Mouse (Mus musculus) mouse embryonic stem cell (cell line): ENCODE results near the gene Lrrc57.
"Not testable (repeated sequence)": the region's sequence is repeated elsewhere in the genome, so short reads cannot be mapped to it uniquely, and the experiment has no call there.

Source experiments
- in situ Hi-C, 2 experiments: fragments of 300-500 bp; cut with MboI; formaldehyde crosslinking; loops; 1 replicate in 1 of 2; 3 replicates in 1 of 2; pipeline ENCODE4 v1.14.3; 2019 to 2020; ENCODE audit warnings: low sequenced_read_pairs in 2 of 2, low pct_unique_long_range_greater_than_20kb in 1 of 2, mixed read lengths in 1 of 2; ENCODE audit not compliant: unreplicated experiment in 1 of 2

The Lrrc57 gene

GRCm38 (mm10) chr2:120616279-120617163, 7.2 kb upstream of the Lrrc57 start:
- in situ Hi-C loops, result no loop called here

- in situ Hi-C loops, result loop anchor here in 1 of 2 experiments (10.0 kb wide), 1 partner anchor 121 kb away; no protein-coding TSS in a partner anchor
Measured at GRCm38 (mm10) chr2:120606021-120606690, 3.2 kb downstream of the Lrrc57 start.

- in situ Hi-C loops, result no loop called here
Measured at GRCm38 (mm10) chr2:120599506-120599905, 9.8 kb downstream of the Lrrc57 start.

GRCm38 (mm10) chr2:120597734-120598133, 11.6 kb downstream of the Lrrc57 start:
- in situ Hi-C loops, result no loop called here

- in situ Hi-C loops, result no loop called here
Measured at GRCm38 (mm10) chr2:120592227-120592626, 17.1 kb downstream of the Lrrc57 start.

- in situ Hi-C loops, result no loop called here
Measured at GRCm38 (mm10) chr2:120589759-120590158, 19.6 kb downstream of the Lrrc57 start.

- in situ Hi-C loops, result no loop called here
Measured at GRCm38 (mm10) chr2:120578286-120578685, 31.0 kb downstream of the Lrrc57 start.

GRCm38 (mm10) chr2:120577799-120578198, 31.5 kb downstream of the Lrrc57 start:
- in situ Hi-C loops, result no loop called here

GRCm38 (mm10) chr2:120575978-120576377, 33.3 kb downstream of the Lrrc57 start:
- in situ Hi-C loops, result no loop called here

- in situ Hi-C loops, result no loop called here
Measured at GRCm38 (mm10) chr2:120575121-120575520, 34.2 kb downstream of the Lrrc57 start.

GRCm38 (mm10) chr2:120572161-120572560, 37.2 kb downstream of the Lrrc57 start:
- in situ Hi-C loops, result not testable (repeated sequence)

GRCm38 (mm10) chr2:120571081-120571480, 38.2 kb downstream of the Lrrc57 start:
- in situ Hi-C loops, result no loop called here

- in situ Hi-C loops, result no loop called here
Measured at GRCm38 (mm10) chr2:120567798-120568320, 41.5 kb downstream of the Lrrc57 start.

- in situ Hi-C loops, result no loop called here
Measured at GRCm38 (mm10) chr2:120566886-120567797, 42.2 kb downstream of the Lrrc57 start, which contains the start of gene Snap23. Snap23 (plus strand) TSS chr2:120567671.

GRCm38 (mm10) chr2:120565363-120565762, 44.0 kb downstream of the Lrrc57 start:
- in situ Hi-C loops, result no loop called here

- in situ Hi-C loops, result not testable (repeated sequence)
Measured at GRCm38 (mm10) chr2:120564548-120565188, 44.7 kb downstream of the Lrrc57 start.

GRCm38 (mm10) chr2:120563235-120563990, 45.9 kb downstream of the Lrrc57 start, which contains the start of gene Zfp106:
Zfp106 (minus strand) TSS chr2:120563843.
- in situ Hi-C loops, result no loop called here
